Mouse (Mus musculus) heart, embryonic 13.5 days (tissue): ENCODE measurements at regions not wholly inside any gene's neighbourhood (a gene's known extent, or its start where the extent isn't known, plus 50 kb on each side); places are given as distances from the start of the nearest gene placed in this dataset.

Experiments used
- ATAC-seq: fragments of 200-750 bp; cut with Nextera tagmentation; 2 replicates; pipeline ENCODE4 v1.8.0; 2017; ENCODE audit warnings: moderate TSS enrichment; ENCODE audit not compliant: insufficient number of reproducible peaks, low FRiP score, low TSS enrichment; ENCODE audit errors: extremely low read depth
- H3K27ac ChIP-seq: fragments of 300-500 bp; sonication (generic); replicated peaks from 2 replicates; pipeline ENCODE4 v1.5.1; 2015; ENCODE audit warnings: moderate library complexity, mild to moderate bottlenecking, inconsistent platforms
- H3K27me3 ChIP-seq: fragments of 300-500 bp; sonication (generic); replicated peaks from 2 replicates; pipeline ENCODE4 v1.6.1; 2015; ENCODE audit warnings: mild to moderate bottlenecking, inconsistent platforms
- H3K36me3 ChIP-seq: fragments of 300-500 bp; sonication (generic); 2 replicates; pipeline ENCODE4 v1.6.1; 2015; ENCODE audit warnings: mild to moderate bottlenecking, inconsistent platforms
- H3K4me1 ChIP-seq: fragments of 300-500 bp; sonication (generic); 2 replicates; pipeline ENCODE4 v1.6.1; 2015; ENCODE audit warnings: inconsistent platforms
- H3K4me2 ChIP-seq: fragments of 300-500 bp; sonication (generic); 2 replicates; pipeline ENCODE4 v1.6.1; 2015; ENCODE audit warnings: inconsistent platforms, mild to moderate bottlenecking, moderate library complexity
- H3K4me3 ChIP-seq: fragments of 300-500 bp; sonication (generic); 2 replicates; pipeline ENCODE4 v1.5.1; 2015; ENCODE audit warnings: moderate library complexity, mild to moderate bottlenecking, inconsistent platforms
- H3K9ac ChIP-seq: fragments of 300-500 bp; sonication (generic); 2 replicates; pipeline ENCODE4 v1.6.1; 2015; ENCODE audit warnings: inconsistent platforms, mild to moderate bottlenecking, moderate library complexity
- H3K9me3 ChIP-seq: fragments of 300-500 bp; sonication (generic); 2 replicates; pipeline ENCODE4 v1.6.1; 2016; ENCODE audit warnings: inconsistent platforms
- WGBS: fragments of 180-500 bp; shearing (Covaris S2); methylation state at CpG from one replicate; pipeline ENCODE4 v1.1.7; 2015; ENCODE audit warnings: mixed read lengths; 5-methylcytosine and 5-hydroxymethylcytosine counted together

- peak; percentile 27; the same call in 1 of the 2 replicates for ATAC-seq
- Histone ChIP-seq H3K36me3 (no peaks in the 10 kb centered on the region), H3K27ac (peak overlapping the region; percentile 84), H3K27me3 (peaks cover 36% of the 10 kb centered on the region), H3K4me3 (peak overlapping the region; percentile 89), H3K4me1 (peaks cover 38% of the 10 kb centered on the region), H3K4me2 (peak overlapping the region; percentile 94), H3K9me3 (no peaks in the 10 kb centered on the region), H3K9ac (peak overlapping the region; percentile 93)
- WGBS = under 1% methylated on average over 40 of the region's 40 CpGs
Observed at GRCm38 (mm10) chr9:67632521-67633025, 73.1 kb upstream of the Tln2 start.

GRCm38 (mm10) chr9:67633026-67633741 is 73.7 kb upstream of the Tln2 start:
- under 1% methylated on average over 50 of the region's 50 CpGs for WGBS
- ATAC-seq = no peak
- peak overlapping the region; percentile 94 for H3K4me2 ChIP-seq
- no peaks in the 10 kb centered on the region for H3K36me3 ChIP-seq
- peaks cover 38% of the 10 kb centered on the region for H3K4me1 ChIP-seq
- peak overlapping the region; percentile 84 for H3K27ac ChIP-seq
- H3K9ac ChIP-seq = peak overlapping the region; percentile 93
- peaks cover 33% of the 10 kb centered on the region for H3K27me3 ChIP-seq
- peak overlapping the region; percentile 89 for H3K4me3 ChIP-seq
- H3K9me3 ChIP-seq = no peaks in the 10 kb centered on the region

DNA sequence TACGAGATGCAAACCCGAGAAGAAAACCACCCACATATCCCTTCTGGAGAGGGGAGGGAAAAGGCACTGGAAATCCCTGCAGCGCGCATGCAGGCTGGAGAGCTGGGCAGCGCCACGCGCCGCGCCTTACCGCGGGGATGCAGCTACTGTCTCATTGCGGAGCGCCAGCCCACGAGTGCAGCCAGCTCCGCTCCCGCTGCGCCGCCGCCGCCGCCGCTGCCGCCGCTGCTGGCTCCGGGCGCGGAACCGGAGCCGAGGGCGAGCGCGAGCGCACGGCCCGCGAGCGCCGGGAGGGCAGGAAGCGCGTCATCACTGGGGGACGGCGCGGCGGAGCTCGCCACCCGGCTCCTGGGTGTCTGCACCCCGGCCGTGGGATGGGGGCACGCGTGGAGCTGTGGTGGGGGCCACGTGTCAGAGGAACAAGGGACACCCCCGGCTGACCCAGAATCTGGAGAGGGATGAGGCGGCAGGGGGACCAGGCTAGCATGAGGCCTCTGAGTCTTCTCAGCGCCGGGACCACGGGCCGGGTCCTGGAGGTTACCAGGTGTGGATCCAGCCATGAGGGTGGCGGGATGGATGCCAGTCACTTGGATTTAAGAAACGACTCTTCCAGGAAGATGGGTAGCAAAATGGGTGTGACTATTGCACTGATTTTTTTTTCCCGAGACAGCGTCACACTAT is 74.4 kb upstream of the Tln2 start:
- H3K27me3 ChIP-seq = peaks cover 33% of the 10 kb centered on the region
- peaks cover 31% of the 10 kb centered on the region for H3K4me1 ChIP-seq
- H3K4me2 ChIP-seq = peak overlapping the region; percentile 94
- no peak for ATAC-seq
- H3K9ac ChIP-seq = peak overlapping the region; percentile 93
- peak overlapping the region; percentile 84 for H3K27ac ChIP-seq
- under 1% methylated on average over 61 of the region's 61 CpGs for WGBS
- peak overlapping the region; percentile 89 for H3K4me3 ChIP-seq
- H3K9me3 ChIP-seq = no peaks in the 10 kb centered on the region
- no peaks in the 10 kb centered on the region for H3K36me3 ChIP-seq

DNA sequence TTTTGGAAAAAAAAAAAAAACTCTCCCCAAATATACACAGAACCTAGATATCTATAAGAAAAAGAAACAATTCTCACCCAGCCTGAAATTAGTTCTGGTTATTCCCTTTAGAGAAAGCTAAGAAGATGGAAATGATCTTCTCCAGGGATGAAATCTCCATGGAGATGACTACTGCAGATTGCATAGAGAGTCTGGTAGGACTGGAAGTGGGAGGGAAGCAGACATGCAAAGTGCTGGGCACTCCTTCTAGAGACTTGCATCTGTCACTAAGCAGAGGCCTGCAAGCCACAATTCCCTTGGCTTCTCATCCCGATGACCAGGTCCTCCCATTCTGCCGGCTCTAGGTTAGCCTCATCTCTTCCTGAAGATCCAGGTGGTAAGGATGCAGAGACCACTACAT is 87.3 kb upstream of the Tln2 start:
- 72% methylated on average over 2 of the region's 2 CpGs for WGBS

DNA sequence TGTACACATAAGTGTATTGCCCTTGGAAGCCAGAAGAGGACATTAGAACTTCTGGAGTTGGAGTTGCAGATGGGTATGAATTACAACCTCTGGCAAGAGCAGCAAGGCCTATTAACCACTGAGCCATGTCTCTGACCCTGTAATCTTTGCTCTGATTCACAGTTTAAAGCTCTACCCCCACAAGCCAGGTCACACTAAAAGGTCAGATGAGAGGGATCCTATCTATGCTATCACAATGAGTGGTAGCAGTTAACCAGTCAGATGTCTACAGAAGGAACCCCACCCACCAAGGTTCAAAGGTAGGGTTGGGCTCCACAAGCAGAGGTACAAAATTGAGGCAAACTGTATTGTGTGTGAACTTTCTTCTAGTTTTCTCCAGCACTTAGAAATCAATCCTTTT is 94.5 kb upstream of the C2cd4b start:
- Histone ChIP-seq H3K4me1 (peaks cover 3% of the 10 kb centered on the region), H3K9me3 (no peaks in the 10 kb centered on the region), H3K4me3 (no peak overlapping the region), H3K4me2 (no peak overlapping the region), H3K36me3 (no peaks in the 10 kb centered on the region), H3K27me3 (no peaks in the 10 kb centered on the region), H3K27ac (no peak overlapping the region), H3K9ac (no peak overlapping the region)
- ATAC-seq = no peak

More for the DNA sequence above, 87.3 kb upstream of the Tln2 start:
- Histone ChIP-seq H3K4me2 (no peak overlapping the region), H3K4me1 (no peaks in the 10 kb centered on the region), H3K27ac (no peak overlapping the region), H3K4me3 (no peak overlapping the region), H3K9me3 (no peaks in the 10 kb centered on the region), H3K36me3 (no peaks in the 10 kb centered on the region), H3K27me3 (0 out of 2 replicates have a peak, but pooled peaks cover 3% of the 10 kb centered on the region), H3K9ac (no peak overlapping the region)
- no peak for ATAC-seq

GRCm38 (mm10) chr9:67670261-67671020 is 88.8 kb upstream of the C2cd4b start:
- Histone ChIP-seq H3K9me3 (no peaks in the 10 kb centered on the region), H3K36me3 (no peaks in the 10 kb centered on the region), H3K27me3 (no peaks in the 10 kb centered on the region), H3K4me3 (peak overlapping the region; percentile 27), H3K9ac (peak overlapping the region; percentile 19), H3K4me2 (peak overlapping the region; percentile 55), H3K27ac (peak overlapping the region; percentile 44), H3K4me1 (peaks cover 5% of the 10 kb centered on the region)
- WGBS = 55% methylated on average over 12 of the region's 12 CpGs
- no peak for ATAC-seq

DNA sequence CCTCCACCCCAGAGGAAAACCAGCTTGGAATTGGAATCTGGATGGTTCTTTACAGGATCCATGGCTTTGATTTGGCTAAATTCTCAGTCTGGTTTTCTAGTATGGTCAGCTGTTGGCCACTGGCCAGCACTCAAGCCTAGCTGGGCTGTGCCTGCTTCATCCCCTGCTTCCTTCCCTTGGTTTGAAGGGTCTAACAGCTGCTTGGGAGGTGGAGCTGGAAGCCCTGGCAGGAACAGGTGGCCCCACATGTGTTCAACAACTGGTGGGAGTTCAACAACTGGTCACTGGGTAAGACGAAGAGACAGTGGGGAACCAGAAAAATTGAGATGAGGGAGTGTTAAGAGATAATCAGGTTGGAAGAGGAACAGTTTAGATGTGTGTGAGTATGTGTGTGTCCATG is 82.3 kb upstream of the C2cd4b start:
- Histone ChIP-seq H3K36me3 (no peaks in the 10 kb centered on the region), H3K4me3 (no peak overlapping the region), H3K27ac (no peak overlapping the region), H3K9ac (no peak overlapping the region), H3K27me3 (no peaks in the 10 kb centered on the region), H3K4me2 (no peak overlapping the region), H3K9me3 (no peaks in the 10 kb centered on the region), H3K4me1 (0 out of 2 replicates have a peak, but pooled peaks cover 3% of the 10 kb centered on the region)
- WGBS = 46% methylated on average over 1 of the region's 1 CpGs
- no peak for ATAC-seq

GRCm38 (mm10) chr9:67683367-67683766 is 75.9 kb upstream of the C2cd4b start:
- WGBS = 7% methylated on average over 7 of the region's 7 CpGs
- Histone ChIP-seq H3K4me2 (no peak overlapping the region), H3K27ac (no peak overlapping the region), H3K36me3 (0 out of 2 replicates have a peak, but pooled peaks cover 3% of the 10 kb centered on the region), H3K9ac (no peak overlapping the region), H3K4me3 (no peak overlapping the region), H3K9me3 (peaks cover 22% of the 10 kb centered on the region), H3K27me3 (0 out of 2 replicates have a peak, but pooled peaks cover 3% of the 10 kb centered on the region), H3K4me1 (no peaks in the 10 kb centered on the region)
- no peak for ATAC-seq

DNA sequence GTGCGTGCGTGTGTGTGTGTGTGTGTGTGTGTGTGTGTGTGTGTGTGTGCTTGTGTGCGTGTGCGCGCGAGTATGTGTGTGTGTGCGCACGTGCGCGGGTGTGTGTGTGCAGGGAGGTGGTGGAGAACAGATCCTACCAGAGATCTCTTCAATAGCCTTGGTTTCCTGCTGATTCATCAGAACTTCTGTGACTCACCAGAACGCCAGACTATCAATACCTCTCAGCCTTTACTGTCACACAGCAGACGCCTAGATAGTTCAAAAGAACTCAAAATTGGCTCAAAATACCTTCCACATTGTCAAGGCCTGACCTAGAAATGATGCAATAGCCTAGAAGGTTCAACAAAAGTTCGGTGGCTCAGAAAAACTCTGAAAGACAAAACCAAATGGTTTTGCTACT is 66.8 kb upstream of the C2cd4b start:
- no peaks in the 10 kb centered on the region for H3K27me3 ChIP-seq
- no peak overlapping the region for H3K4me3 ChIP-seq
- WGBS = 88% methylated on average over 13 of the region's 13 CpGs
- no peak overlapping the region for H3K27ac ChIP-seq
- no peak overlapping the region for H3K9ac ChIP-seq
- no peak for ATAC-seq
- no peaks in the 10 kb centered on the region for H3K9me3 ChIP-seq
- no peak overlapping the region for H3K4me2 ChIP-seq
- no peaks in the 10 kb centered on the region for H3K36me3 ChIP-seq
- H3K4me1 ChIP-seq = peaks cover 3% of the 10 kb centered on the region

GRCm38 (mm10) chr9:67693716-67694115 is 65.5 kb upstream of the C2cd4b start:
- ATAC-seq = no peak
- Histone ChIP-seq H3K36me3 (no peaks in the 10 kb centered on the region), H3K4me2 (peak overlapping the region; percentile 27), H3K4me3 (no peak overlapping the region), H3K27me3 (no peaks in the 10 kb centered on the region), H3K27ac (no peak overlapping the region), H3K4me1 (peaks cover 3% of the 10 kb centered on the region), H3K9ac (no peak overlapping the region), H3K9me3 (no peaks in the 10 kb centered on the region)
- 18% methylated on average over 7 of the region's 7 CpGs for WGBS

DNA sequence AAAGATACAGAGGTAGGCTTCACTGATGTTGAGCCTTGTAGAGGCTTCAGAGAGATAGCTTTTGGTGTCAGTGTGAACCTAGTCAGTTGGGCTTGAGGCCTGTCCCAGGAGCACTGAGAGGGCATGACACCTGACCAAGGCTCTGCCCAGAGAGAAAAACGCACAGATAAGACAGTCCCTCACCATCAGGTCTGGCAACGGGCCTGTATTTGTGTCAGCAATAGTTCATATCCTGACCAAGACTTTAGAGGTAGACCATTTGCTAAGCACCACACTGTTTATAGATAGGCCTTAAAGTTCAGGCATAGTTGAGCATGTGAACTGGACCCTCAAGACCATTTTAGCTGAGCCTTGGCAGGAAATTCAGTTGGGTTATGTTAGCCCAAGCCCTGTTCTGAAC is 60.4 kb upstream of the C2cd4b start:
- no peak overlapping the region for H3K9ac ChIP-seq
- 82% methylated on average over 2 of the region's 2 CpGs for WGBS
- no peaks in the 10 kb centered on the region for H3K9me3 ChIP-seq
- no peak for ATAC-seq
- peaks cover 8% of the 10 kb centered on the region for H3K4me1 ChIP-seq
- no peaks in the 10 kb centered on the region for H3K36me3 ChIP-seq
- H3K4me3 ChIP-seq = no peak overlapping the region
- no peak overlapping the region for H3K27ac ChIP-seq
- H3K27me3 ChIP-seq = peaks cover 6% of the 10 kb centered on the region; the same call in 1 of the 2 replicates
- H3K4me2 ChIP-seq = no peak overlapping the region
